Mouse (Mus musculus) stomach, postnatal 0 days (tissue): Measurements from ENCODE around the gene Hist1h2bj. TPM values are rescaled to one million over a fixed set of nuclear protein-coding genes. Genes with fewer than 3 reads are reported as not detected.

Experiments used
- ATAC-seq: fragments of 200-750 bp; cut with Nextera tagmentation; 2 replicates; pipeline ENCODE4 v1.8.0; 2017; ENCODE audit not compliant: low FRiP score, low TSS enrichment
- DNase-seq: peaks from one replicate; pipeline ENCODE4 v3.0.0-alpha.2; 2016; ENCODE audit warnings: low spot score
- H3K27ac ChIP-seq: fragments of 300-500 bp; sonication (generic); replicated peaks from 2 replicates; pipeline ENCODE4 v1.5.1; 2014; ENCODE audit warnings: mild to moderate bottlenecking, control low read depth
- H3K27me3 ChIP-seq: fragments of 300-500 bp; sonication (generic); 2 replicates; pipeline ENCODE4 v1.6.1; 2014; ENCODE audit warnings: low read length; ENCODE audit not compliant: control insufficient read depth, insufficient read depth
- H3K36me3 ChIP-seq: fragments of 300-500 bp; sonication (generic); 2 replicates; pipeline ENCODE4 v1.6.1; 2014; ENCODE audit warnings: low read length, mixed read lengths; ENCODE audit not compliant: control insufficient read depth, insufficient read depth
- H3K4me1 ChIP-seq: fragments of 300-500 bp; sonication (generic); replicated peaks from 2 replicates; pipeline ENCODE4 v1.6.1; 2014; ENCODE audit warnings: antibody characterized with exemption; ENCODE audit not compliant: control insufficient read depth, insufficient read depth
- H3K4me2 ChIP-seq: fragments of 300-500 bp; sonication (generic); replicated peaks from 2 replicates; pipeline ENCODE4 v1.6.1; 2014; ENCODE audit warnings: low read depth, mild to moderate bottlenecking, control low read depth, moderate library complexity
- H3K4me3 ChIP-seq: fragments of 300-500 bp; sonication (generic); 2 replicates; pipeline ENCODE4 v1.5.1; 2014; ENCODE audit warnings: low read depth, low read length, control low read depth
- H3K9ac ChIP-seq: fragments of 300-500 bp; sonication (generic); 2 replicates; pipeline ENCODE4 v1.6.1; 2014; ENCODE audit warnings: mild to moderate bottlenecking, low read length, control low read depth, mixed read lengths
- H3K9me3 ChIP-seq: fragments of 300-500 bp; sonication (generic); 2 replicates; pipeline ENCODE4 v1.6.1; 2016; ENCODE audit warnings: low read length; ENCODE audit not compliant: control insufficient read depth
- CTCF ChIP-seq: IDR thresholded peaks from 2 replicates; pipeline ENCODE4 v1.5.1; 2016; ENCODE audit warnings: antibody characterized with exemption, low read depth, mild to moderate bottlenecking, moderate library complexity
- EP300 ChIP-seq: optimal IDR thresholded peaks from 2 replicates; pipeline ENCODE3; 2016; ENCODE audit warnings: antibody characterized with exemption
- WGBS: fragments of 180-500 bp; shearing (Covaris S2); extraction: QIAGEN DNeasy Blood & Tissue Kit; methylation state at CpG from one replicate; pipeline ENCODE4 v1.1.7; 2014; 5-methylcytosine and 5-hydroxymethylcytosine counted together
- polyA plus RNA-seq: library from polyadenylated mRNA; unstranded; fragments of >200 nt; fragmentation: Nextera tagmentation; extraction: Ambion mirVana; gene quantifications from 2 replicates; pipeline ENCODE4 v1.2.1, GENCODE M21; 2015

Hist1h2bj gene
- polyA plus RNA-seq, 1 experiment from 2014 or later, result 3.7 TPM

DNA sequence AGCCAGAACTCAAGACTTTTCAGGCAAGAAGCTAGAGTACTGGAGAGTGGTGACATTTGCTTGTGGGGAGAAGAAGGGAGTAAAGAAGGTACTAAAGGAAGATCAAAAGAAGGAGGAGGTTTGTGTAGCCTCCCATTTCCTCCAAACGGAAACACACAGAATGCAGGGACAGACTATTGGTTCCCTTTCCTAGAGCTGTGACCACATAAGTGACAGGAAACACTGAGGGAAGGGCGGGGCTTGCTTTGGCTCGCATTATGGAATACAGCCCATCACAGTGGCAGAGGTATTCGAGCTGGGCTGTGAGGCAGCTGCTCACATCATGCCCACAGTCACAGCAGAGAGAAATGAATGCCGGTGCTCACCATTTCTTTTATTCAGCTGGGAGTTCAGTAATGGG lies 41.2 kb upstream of the Hist1h2bj start:
- 0 out of 2 replicates have a peak, but pooled peaks cover 3% of the 10 kb centered on the region for H3K4me1 ChIP-seq
- no peak for TF ChIP-seq EP300
- no peak for TF ChIP-seq CTCF
- peaks cover 14% of the 10 kb centered on the region; the same call in 1 of the 2 replicates for H3K27me3 ChIP-seq
- no peak overlapping the region for H3K27ac ChIP-seq
- H3K9me3 ChIP-seq, result no peaks in the 10 kb centered on the region
- no peak overlapping the region for H3K9ac ChIP-seq
- 19% methylated on average over 5 of the region's 5 CpGs for WGBS
- H3K4me3 ChIP-seq, result no peak overlapping the region
- H3K36me3 ChIP-seq, result no peaks in the 10 kb centered on the region
- ATAC-seq (no peak), DNase-seq (no peak)
- no peak overlapping the region for H3K4me2 ChIP-seq

DNA sequence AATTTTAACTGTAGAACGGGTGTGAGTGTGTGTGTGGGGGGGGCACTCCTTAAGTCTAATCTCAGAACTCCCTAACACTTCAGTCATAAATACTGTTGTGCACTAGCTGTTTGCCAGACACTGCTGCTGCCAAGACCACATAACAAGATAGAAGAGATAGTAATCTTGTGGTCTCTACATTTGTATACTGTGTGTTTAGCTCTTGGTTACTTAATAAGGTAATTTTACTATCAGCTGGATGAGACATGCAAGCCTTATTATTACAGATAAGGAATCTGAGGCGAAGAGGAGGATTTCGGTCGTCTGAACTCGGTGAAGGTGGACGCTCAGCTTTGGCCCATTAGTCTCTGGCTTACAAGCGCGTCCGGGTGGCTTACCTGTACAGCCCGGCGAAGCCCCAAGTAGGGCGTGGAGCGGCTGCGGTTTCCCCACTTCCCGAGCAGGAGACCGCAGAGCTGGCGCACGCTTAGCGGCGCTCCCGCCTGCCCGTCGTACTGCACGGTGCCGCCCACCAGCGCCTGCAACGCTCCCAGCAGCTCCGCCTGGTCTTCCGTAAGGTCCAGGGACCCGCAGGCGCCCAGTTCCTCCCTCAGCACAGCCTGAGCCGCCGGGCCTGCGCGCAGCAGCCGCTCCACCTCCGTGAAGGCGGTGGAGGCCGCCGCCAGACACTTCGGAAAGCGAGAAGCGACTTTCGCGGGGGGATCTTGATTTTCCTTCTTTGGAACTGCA lies 37.2 kb upstream of the Hist1h2bj start:
- Histone ChIP-seq H3K4me3 (peak overlapping the region; percentile 49), H3K27me3 (peaks cover 29% of the 10 kb centered on the region; the same call in 1 of the 2 replicates), H3K36me3 (no peaks in the 10 kb centered on the region), H3K27ac (no peak overlapping the region), H3K9me3 (no peaks in the 10 kb centered on the region), H3K9ac (peak overlapping the region; percentile 24), H3K4me2 (peak overlapping the region; percentile 80), H3K4me1 (0 out of 2 replicates have a peak, but pooled peaks cover 3% of the 10 kb centered on the region)
- TF ChIP-seq EP300 (no peak), CTCF (no peak)
- peak; percentile 83 for ATAC-seq
- 1% methylated on average over 45 of the region's 45 CpGs for WGBS
- peak; percentile 62 for DNase-seq

GRCm38 (mm10) chr13:22006334-22007120 lies 36.5 kb upstream of the Hist1h2bj start:
- DNase-seq, result peak; percentile 75
- 1% methylated on average over 38 of the region's 38 CpGs for WGBS
- H3K4me1 ChIP-seq, result 0 out of 2 replicates have a peak, but pooled peaks cover 3% of the 10 kb centered on the region

DNA sequence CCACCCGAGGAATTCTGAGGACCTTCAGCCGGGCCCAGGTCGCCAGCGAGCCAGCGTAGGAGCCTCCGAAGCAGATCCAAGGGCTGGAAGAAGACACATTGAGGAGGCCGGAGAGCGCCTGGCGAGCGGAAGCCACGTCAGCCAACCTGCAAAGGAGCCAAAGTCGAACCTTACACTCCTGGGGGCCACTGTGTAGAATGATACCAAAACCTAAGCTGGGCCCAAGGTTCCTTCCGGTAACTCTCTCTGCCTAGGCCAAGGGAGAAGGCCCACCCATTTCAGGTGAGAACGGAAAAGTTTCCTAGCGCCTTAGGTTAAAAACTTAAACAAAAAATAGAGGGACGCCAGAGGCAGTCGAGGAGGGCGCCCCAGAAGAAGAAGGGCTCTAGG lies 35.9 kb upstream of the Hist1h2bj start:
- DNase-seq (no peak), ATAC-seq (no peak)
- Histone ChIP-seq H3K9ac (no peak overlapping the region), H3K4me1 (0 out of 2 replicates have a peak, but pooled peaks cover 3% of the 10 kb centered on the region), H3K27ac (no peak overlapping the region), H3K9me3 (no peaks in the 10 kb centered on the region), H3K4me3 (peak overlapping the region; percentile 49), H3K36me3 (no peaks in the 10 kb centered on the region), H3K27me3 (peaks cover 29% of the 10 kb centered on the region; the same call in 1 of the 2 replicates), H3K4me2 (peak overlapping the region; percentile 80)
- WGBS, result 6% methylated on average over 18 of the region's 18 CpGs
- no peak for TF ChIP-seq CTCF

More at GRCm38 (mm10) chr13:22006334-22007120, 36.5 kb upstream of the Hist1h2bj start:
- Histone ChIP-seq H3K27ac (no peak overlapping the region), H3K9me3 (no peaks in the 10 kb centered on the region), H3K9ac (peak overlapping the region; percentile 41), H3K4me2 (peak overlapping the region; percentile 80), H3K4me3 (peak overlapping the region; percentile 49), H3K27me3 (peaks cover 29% of the 10 kb centered on the region; the same call in 1 of the 2 replicates), H3K36me3 (no peaks in the 10 kb centered on the region)
- peak; percentile 86 for ATAC-seq
- TF ChIP-seq EP300, result no peak
- TF ChIP-seq CTCF, result peak; percentile 37

DNA sequence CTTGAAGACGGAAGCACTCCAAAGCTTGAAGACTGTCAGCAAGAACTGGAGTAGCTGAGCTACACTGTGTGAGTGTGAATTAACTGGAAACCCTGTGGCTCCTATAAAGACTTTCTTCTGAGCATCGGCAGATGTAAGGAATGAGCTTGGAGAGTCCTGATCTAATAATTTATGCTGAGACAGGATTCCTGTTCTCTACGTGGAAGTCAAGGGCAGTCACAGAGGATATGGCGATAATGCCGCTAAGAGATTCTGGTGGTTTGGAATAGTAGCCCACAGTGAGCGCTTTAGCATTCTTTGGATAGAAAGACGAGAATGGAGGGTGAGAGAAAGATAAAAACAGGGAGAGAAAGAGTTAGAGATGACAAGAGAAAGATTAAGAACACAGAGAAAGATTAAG lies 35.1 kb upstream of the Hist1h2bj start:
- H3K27me3 ChIP-seq, result peaks cover 29% of the 10 kb centered on the region; the same call in 1 of the 2 replicates
- ATAC-seq (no peak), DNase-seq (no peak)
- H3K4me2 ChIP-seq, result no peak overlapping the region
- H3K4me1 ChIP-seq, result 0 out of 2 replicates have a peak, but pooled peaks cover 3% of the 10 kb centered on the region
- H3K4me3 ChIP-seq, result no peak overlapping the region
- H3K9ac ChIP-seq, result no peak overlapping the region
- no peaks in the 10 kb centered on the region for H3K9me3 ChIP-seq
- H3K27ac ChIP-seq, result no peak overlapping the region
- 52% methylated on average over 7 of the region's 7 CpGs for WGBS
- no peaks in the 10 kb centered on the region for H3K36me3 ChIP-seq
- TF ChIP-seq CTCF, result no peak
- no peak for TF ChIP-seq EP300
